Mouse (Mus musculus): Measurements from ENCODE around the gene Tekt3. TPM values are rescaled to one million over a fixed set of nuclear protein-coding genes. Genes with fewer than 3 reads are reported as not detected.

Gene Tekt3
- polyA plus RNA-seq, 2 experiments = 0.06 to 0.30 TPM

GRCm38 (mm10) chr11:63127513-63127912 is 66.1 kb downstream of the Tekt3 start:
- no peak overlapping the region for H3K27ac ChIP-seq (replicated peaks; ENCODE audit: low read depth, low read length)
- WGBS = 85% methylated on average over 4 of the region's 4 CpGs
- H3K4me1 ChIP-seq (ENCODE audit: control insufficient read depth, insufficient read depth, low read length) = peaks cover 38% of the 10 kb centered on the region
- no peak overlapping the region for H3K4me3 ChIP-seq (replicated peaks; ENCODE audit: low read length)
- no peaks in the 10 kb centered on the region for H3K9me3 ChIP-seq (ENCODE audit: control insufficient read depth, low read length)
- H3K4me2 ChIP-seq (replicated peaks; ENCODE audit: low read depth, low read length, severe bottlenecking) = no peak overlapping the region
- no peak for TF ChIP-seq POLR2A (IDR thresholded peaks at IDR 0.05; ENCODE audit: borderline replicate concordance, extremely low read depth, insufficient read depth, insufficient read length)
- no peaks in the 10 kb centered on the region for H3K36me3 ChIP-seq (ENCODE audit: control insufficient read depth, insufficient read depth, low read length)
- H3K27me3 ChIP-seq (ENCODE audit: control insufficient read depth, insufficient read depth, low read length) = 0 out of 2 replicates have a peak, but pooled peaks cover 5% of the 10 kb centered on the region
- DNase-seq (ENCODE audit: low spot score) (no peak), ATAC-seq (ENCODE audit: low FRiP score, low read depth) (no peak)
- no peak overlapping the region for H3K9ac ChIP-seq (ENCODE audit: low read depth, low read length, severe bottlenecking)

GRCm38 (mm10) chr11:63128784-63129183 is 67.3 kb downstream of the Tekt3 start, which contains the start of gene Pmp22:
TSS of gene Pmp22 (plus strand) at chr11:63128982.
- H3K4me1 ChIP-seq (ENCODE audit: control insufficient read depth, insufficient read depth, low read length) = peaks cover 32% of the 10 kb centered on the region
- 0 out of 2 replicates have a peak within 1 kb of the TSS, but pooled peaks have one; percentile 9 for H3K4me3 ChIP-seq (replicated peaks; ENCODE audit: low read length)
- no peaks in the 10 kb centered on the region for H3K9me3 ChIP-seq (ENCODE audit: control insufficient read depth, low read length)
- no peak within 1 kb of the TSS for H3K9ac ChIP-seq (ENCODE audit: low read depth, low read length, severe bottlenecking)
- DNase-seq (ENCODE audit: low spot score) (no peak), ATAC-seq (ENCODE audit: low FRiP score, low read depth) (no peak)
- 64% methylated on average over 2 of the region's 2 CpGs for WGBS
- 0 out of 2 replicates have a peak, but pooled peaks cover 5% of the 10 kb centered on the region for H3K27me3 ChIP-seq (ENCODE audit: control insufficient read depth, insufficient read depth, low read length)
- TF ChIP-seq POLR2A (IDR thresholded peaks at IDR 0.05; ENCODE audit: borderline replicate concordance, extremely low read depth, insufficient read depth, insufficient read length) = no peak
- H3K4me2 ChIP-seq (replicated peaks; ENCODE audit: low read depth, low read length, severe bottlenecking) = 0 out of 2 replicates have a peak within 1 kb of the TSS, but pooled peaks have one; percentile 16
- H3K36me3 ChIP-seq (ENCODE audit: control insufficient read depth, insufficient read depth, low read length) = peaks cover 3% of the 10 kb centered on the region; the same call in 1 of the 2 replicates
- H3K27ac ChIP-seq (replicated peaks; ENCODE audit: low read depth, low read length) = no peak within 1 kb of the TSS

- Histone ChIP-seq H3K9ac (ENCODE audit: low read depth, low read length, severe bottlenecking) (no peak overlapping the region), H3K4me1 (ENCODE audit: control insufficient read depth, insufficient read depth, low read length) (peaks cover 34% of the 10 kb centered on the region), H3K4me2 (replicated peaks; ENCODE audit: low read depth, low read length, severe bottlenecking) (0 out of 2 replicates have a peak overlapping the region, but pooled peaks have one; percentile 16), H3K4me3 (replicated peaks; ENCODE audit: low read length) (0 out of 2 replicates have a peak overlapping the region, but pooled peaks have one; percentile 9), H3K27me3 (ENCODE audit: control insufficient read depth, insufficient read depth, low read length) (0 out of 2 replicates have a peak, but pooled peaks cover 5% of the 10 kb centered on the region), H3K36me3 (ENCODE audit: control insufficient read depth, insufficient read depth, low read length) (peaks cover 8% of the 10 kb centered on the region), H3K27ac (replicated peaks; ENCODE audit: low read depth, low read length) (no peak overlapping the region), H3K9me3 (ENCODE audit: control insufficient read depth, low read length) (no peaks in the 10 kb centered on the region)
- WGBS = 46% methylated on average over 9 of the region's 9 CpGs
- DNase-seq (ENCODE audit: low spot score) (no peak), ATAC-seq (ENCODE audit: low FRiP score, low read depth) (no peak)
- no peak for TF ChIP-seq POLR2A (IDR thresholded peaks at IDR 0.05; ENCODE audit: borderline replicate concordance, extremely low read depth, insufficient read depth, insufficient read length)
These were observed 67.9 kb downstream of the Tekt3 start for GRCm38 (mm10) chr11:63129375-63129774.

- Histone ChIP-seq H3K9ac (ENCODE audit: low read depth, low read length, severe bottlenecking) (no peak overlapping the region), H3K4me3 (replicated peaks; ENCODE audit: low read length) (0 out of 2 replicates have a peak overlapping the region, but pooled peaks have one; percentile 9), H3K36me3 (ENCODE audit: control insufficient read depth, insufficient read depth, low read length) (peaks cover 13% of the 10 kb centered on the region), H3K9me3 (ENCODE audit: control insufficient read depth, low read length) (no peaks in the 10 kb centered on the region), H3K27ac (replicated peaks; ENCODE audit: low read depth, low read length) (no peak overlapping the region), H3K4me2 (replicated peaks; ENCODE audit: low read depth, low read length, severe bottlenecking) (0 out of 2 replicates have a peak overlapping the region, but pooled peaks have one; percentile 16), H3K4me1 (ENCODE audit: control insufficient read depth, insufficient read depth, low read length) (peaks cover 36% of the 10 kb centered on the region), H3K27me3 (ENCODE audit: control insufficient read depth, insufficient read depth, low read length) (0 out of 2 replicates have a peak, but pooled peaks cover 5% of the 10 kb centered on the region)
- no peak for TF ChIP-seq POLR2A (IDR thresholded peaks at IDR 0.05; ENCODE audit: borderline replicate concordance, extremely low read depth, insufficient read depth, insufficient read length)
- DNase-seq (ENCODE audit: low spot score) (no peak), ATAC-seq (ENCODE audit: low FRiP score, low read depth) (no peak)
- 12% methylated on average over 12 of the region's 12 CpGs for WGBS
These were observed 68.4 kb downstream of the Tekt3 start for GRCm38 (mm10) chr11:63129840-63130239.

- Histone ChIP-seq H3K27me3 (ENCODE audit: control insufficient read depth, insufficient read depth, low read length) (0 out of 2 replicates have a peak, but pooled peaks cover 5% of the 10 kb centered on the region), H3K4me3 (replicated peaks; ENCODE audit: low read length) (peak overlapping the region; percentile 68), H3K9me3 (ENCODE audit: control insufficient read depth, low read length) (no peaks in the 10 kb centered on the region), H3K4me1 (ENCODE audit: control insufficient read depth, insufficient read depth, low read length) (peaks cover 40% of the 10 kb centered on the region), H3K36me3 (ENCODE audit: control insufficient read depth, insufficient read depth, low read length) (peaks cover 18% of the 10 kb centered on the region), H3K27ac (replicated peaks; ENCODE audit: low read depth, low read length) (peak overlapping the region; percentile 97; the same call in 1 of the 2 replicates), H3K4me2 (replicated peaks; ENCODE audit: low read depth, low read length, severe bottlenecking) (peak overlapping the region; percentile 64), H3K9ac (ENCODE audit: low read depth, low read length, severe bottlenecking) (peak overlapping the region; percentile 90; the same call in 1 of the 2 replicates)
- ATAC-seq (ENCODE audit: low FRiP score, low read depth) = no peak
- TF ChIP-seq POLR2A (IDR thresholded peaks at IDR 0.05; ENCODE audit: borderline replicate concordance, extremely low read depth, insufficient read depth, insufficient read length) = no peak
- peak; percentile 60 for DNase-seq (ENCODE audit: low spot score)
- WGBS = 35% methylated on average over 8 of the region's 8 CpGs
These were observed 69.0 kb downstream of the Tekt3 start for GRCm38 (mm10) chr11:63130497-63130896.

Measured in limb, embryonic 14.5 days (tissue).